Mouse (Mus musculus): ENCODE measurements around the gene Adgrf1. TPM values are rescaled to one million over a fixed set of nuclear protein-coding genes. Genes with fewer than 3 reads are reported as not detected.

Gene Adgrf1
- polyA plus RNA-seq, 1 experiment: not detected

DNA sequence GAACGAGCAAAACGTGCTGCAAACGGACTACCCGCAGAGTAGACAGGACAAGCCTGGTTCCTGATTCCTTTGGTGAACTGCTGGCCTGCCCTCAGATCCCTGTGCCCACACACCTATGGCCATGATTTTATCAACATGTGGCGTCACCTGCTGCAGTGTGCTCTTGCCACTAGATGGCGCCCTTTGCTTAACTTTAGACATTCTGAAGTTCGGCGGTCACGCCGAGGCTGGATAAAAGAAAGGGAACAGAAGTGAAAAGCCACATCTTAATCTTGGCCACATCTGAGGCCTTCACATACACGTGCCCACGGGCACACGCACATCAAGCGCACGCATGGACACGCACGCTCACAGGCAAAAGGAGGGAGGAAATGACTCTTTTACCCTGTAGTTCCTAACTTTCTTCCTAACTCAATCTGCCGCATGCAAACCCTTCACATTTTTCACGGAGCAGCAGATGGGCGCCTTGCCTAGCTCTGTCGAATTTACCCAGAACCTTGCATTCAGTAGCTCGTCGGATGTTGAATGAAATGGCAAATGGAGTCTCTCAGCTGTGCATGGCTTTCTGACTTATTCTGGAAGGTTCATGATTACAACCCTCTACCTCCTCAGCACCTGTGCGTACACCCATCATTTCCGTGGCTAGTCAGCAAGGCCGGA is 4.8 kb upstream of the Adgrf1 start:
- Histone ChIP-seq H3K4me1 (ENCODE audit: control insufficient read depth, insufficient read depth, low read length) (peaks cover 2% of the 10 kb centered on the region; the same call in 1 of the 2 replicates), H3K27ac (ENCODE audit: insufficient read depth, low read depth, low read length) (no peak overlapping the region), H3K4me3 (ENCODE audit: insufficient read depth, low read length) (no peak overlapping the region)
- peak; percentile 84 for TF ChIP-seq CTCF (IDR thresholded peaks at IDR 0.05; ENCODE audit: low read depth, low read length)
- no peak for TF ChIP-seq POLR2A (IDR thresholded peaks at IDR 0.05; ENCODE audit: borderline replicate concordance, low read depth, low read length)

- Histone ChIP-seq H3K27ac (ENCODE audit: insufficient read depth, low read depth, low read length) (no peak overlapping the region), H3K4me3 (ENCODE audit: insufficient read depth, low read length) (no peak overlapping the region), H3K4me1 (ENCODE audit: control insufficient read depth, insufficient read depth, low read length) (peaks cover 4% of the 10 kb centered on the region; the same call in 1 of the 2 replicates)
- no peak for TF ChIP-seq POLR2A (IDR thresholded peaks at IDR 0.05; ENCODE audit: borderline replicate concordance, low read depth, low read length)
- no peak for TF ChIP-seq CTCF (IDR thresholded peaks at IDR 0.05; ENCODE audit: low read depth, low read length)
These were observed 4.2 kb upstream of the Adgrf1 start for GRCm38 (mm10) chr17:43265944-43266343.

GRCm38 (mm10) chr17:43266636-43267035 is 3.5 kb upstream of the Adgrf1 start:
- Histone ChIP-seq H3K4me3 (ENCODE audit: insufficient read depth, low read length) (no peak overlapping the region), H3K4me1 (ENCODE audit: control insufficient read depth, insufficient read depth, low read length) (peaks cover 4% of the 10 kb centered on the region; the same call in 1 of the 2 replicates), H3K27ac (ENCODE audit: insufficient read depth, low read depth, low read length) (no peak overlapping the region)
- TF ChIP-seq POLR2A (IDR thresholded peaks at IDR 0.05; ENCODE audit: borderline replicate concordance, low read depth, low read length) (no peak), CTCF (IDR thresholded peaks at IDR 0.05; ENCODE audit: low read depth, low read length) (no peak)

GRCm38 (mm10) chr17:43267046-43267749 is 2.9 kb upstream of the Adgrf1 start:
- TF ChIP-seq POLR2A (IDR thresholded peaks at IDR 0.05; ENCODE audit: borderline replicate concordance, low read depth, low read length): no peak
- no peak for TF ChIP-seq CTCF (IDR thresholded peaks at IDR 0.05; ENCODE audit: low read depth, low read length)

DNA sequence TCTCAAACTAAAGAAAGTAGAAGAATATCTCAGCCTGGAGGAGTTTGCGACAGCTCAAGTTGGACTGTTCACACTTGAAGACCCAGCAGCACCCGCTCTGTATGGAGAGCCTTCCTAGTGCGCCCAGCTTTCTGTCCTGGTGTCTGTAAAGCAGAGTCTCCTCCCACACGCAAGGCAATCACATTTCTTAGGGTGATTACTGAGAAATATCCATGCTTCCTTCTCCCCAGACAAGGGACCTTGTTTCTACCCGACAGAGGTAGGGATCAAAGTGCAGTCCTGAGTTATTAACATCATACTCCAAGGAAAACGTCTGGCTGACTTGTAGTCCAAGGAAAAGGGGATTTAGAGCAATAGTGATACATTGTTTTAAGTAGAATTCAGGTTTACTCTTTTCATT is 6.1 kb downstream of the Adgrf1 start:
- no peak overlapping the region for H3K4me3 ChIP-seq (ENCODE audit: insufficient read depth, low read length)
- H3K4me1 ChIP-seq (ENCODE audit: control insufficient read depth, insufficient read depth, low read length): no peaks in the 10 kb centered on the region
- TF ChIP-seq CTCF (IDR thresholded peaks at IDR 0.05; ENCODE audit: low read depth, low read length): no peak
- TF ChIP-seq POLR2A (IDR thresholded peaks at IDR 0.05; ENCODE audit: borderline replicate concordance, low read depth, low read length): no peak
- H3K27ac ChIP-seq (ENCODE audit: insufficient read depth, low read depth, low read length): no peak overlapping the region

More at GRCm38 (mm10) chr17:43267046-43267749, 2.9 kb upstream of the Adgrf1 start:
- Histone ChIP-seq H3K27ac (ENCODE audit: insufficient read depth, low read depth, low read length) (no peak overlapping the region), H3K4me1 (ENCODE audit: control insufficient read depth, insufficient read depth, low read length) (peaks cover 4% of the 10 kb centered on the region; the same call in 1 of the 2 replicates), H3K4me3 (ENCODE audit: insufficient read depth, low read length) (no peak overlapping the region)

- TF ChIP-seq CTCF (IDR thresholded peaks at IDR 0.05; ENCODE audit: low read depth, low read length) (no peak), POLR2A (IDR thresholded peaks at IDR 0.05; ENCODE audit: borderline replicate concordance, low read depth, low read length) (no peak)
- Histone ChIP-seq H3K4me3 (ENCODE audit: insufficient read depth, low read length) (no peak overlapping the region), H3K27ac (ENCODE audit: insufficient read depth, low read depth, low read length) (no peak overlapping the region), H3K4me1 (ENCODE audit: control insufficient read depth, insufficient read depth, low read length) (no peaks in the 10 kb centered on the region)
These were observed 7.1 kb downstream of the Adgrf1 start for GRCm38 (mm10) chr17:43277223-43277622.

GRCm38 (mm10) chr17:43279671-43280070 is 9.5 kb downstream of the Adgrf1 start:
- Histone ChIP-seq H3K27ac (ENCODE audit: insufficient read depth, low read depth, low read length) (no peak overlapping the region), H3K4me3 (ENCODE audit: insufficient read depth, low read length) (no peak overlapping the region), H3K4me1 (ENCODE audit: control insufficient read depth, insufficient read depth, low read length) (no peaks in the 10 kb centered on the region)
- no peak for TF ChIP-seq POLR2A (IDR thresholded peaks at IDR 0.05; ENCODE audit: borderline replicate concordance, low read depth, low read length)
- TF ChIP-seq CTCF (IDR thresholded peaks at IDR 0.05; ENCODE audit: low read depth, low read length): no peak

GRCm38 (mm10) chr17:43282353-43282752 is 12.2 kb downstream of the Adgrf1 start:
- no peak overlapping the region for H3K27ac ChIP-seq (ENCODE audit: insufficient read depth, low read depth, low read length)
- TF ChIP-seq POLR2A (IDR thresholded peaks at IDR 0.05; ENCODE audit: borderline replicate concordance, low read depth, low read length) (no peak), CTCF (IDR thresholded peaks at IDR 0.05; ENCODE audit: low read depth, low read length) (no peak)
- H3K4me3 ChIP-seq (ENCODE audit: insufficient read depth, low read length): no peak overlapping the region
- no peaks in the 10 kb centered on the region for H3K4me1 ChIP-seq (ENCODE audit: control insufficient read depth, insufficient read depth, low read length)

DNA sequence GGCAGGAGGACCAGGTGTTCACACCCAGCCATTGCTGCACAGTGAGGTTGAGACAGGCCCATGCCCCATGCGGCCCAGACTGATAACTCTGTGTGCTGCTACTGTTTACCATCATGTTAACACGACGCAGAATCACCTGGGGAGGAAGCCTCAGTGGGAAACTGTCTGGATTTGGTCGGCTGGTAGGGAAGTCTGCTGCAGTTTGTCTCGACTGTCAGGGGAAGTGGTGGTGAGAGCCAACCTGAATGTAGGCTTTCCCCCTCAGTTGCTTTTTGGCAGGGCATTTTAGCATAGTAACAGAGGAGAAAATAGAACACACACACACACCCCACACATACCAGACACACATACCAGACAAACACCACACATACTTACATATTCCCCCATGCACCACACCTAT is 12.7 kb downstream of the Adgrf1 start:
- Histone ChIP-seq H3K4me1 (ENCODE audit: control insufficient read depth, insufficient read depth, low read length) (no peaks in the 10 kb centered on the region), H3K4me3 (ENCODE audit: insufficient read depth, low read length) (no peak overlapping the region), H3K27ac (ENCODE audit: insufficient read depth, low read depth, low read length) (no peak overlapping the region)
- TF ChIP-seq CTCF (IDR thresholded peaks at IDR 0.05; ENCODE audit: low read depth, low read length): no peak
- no peak for TF ChIP-seq POLR2A (IDR thresholded peaks at IDR 0.05; ENCODE audit: borderline replicate concordance, low read depth, low read length)

DNA sequence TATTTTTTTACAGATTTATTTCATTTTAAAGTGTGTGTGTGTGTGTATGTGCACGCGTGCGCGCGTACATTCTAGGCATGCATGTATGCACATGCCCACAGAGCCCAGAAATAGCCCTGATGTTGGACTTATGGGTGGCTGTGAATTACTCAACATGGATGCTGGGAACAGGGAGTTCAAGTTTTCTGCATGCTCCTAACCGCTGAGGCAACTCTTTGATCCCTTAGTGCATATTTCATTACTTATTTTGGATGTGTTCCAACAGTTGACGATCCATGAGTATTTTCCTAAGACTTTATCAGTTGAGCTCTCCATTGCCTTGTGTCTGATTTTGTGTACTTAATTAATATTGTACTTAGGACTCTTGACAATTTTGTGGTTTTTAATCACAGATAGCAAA is 29.4 kb downstream of the Adgrf1 start:
- Histone ChIP-seq H3K4me3 (ENCODE audit: insufficient read depth, low read length) (no peak overlapping the region), H3K4me1 (ENCODE audit: control insufficient read depth, insufficient read depth, low read length) (peaks cover 7% of the 10 kb centered on the region), H3K27ac (ENCODE audit: insufficient read depth, low read depth, low read length) (no peak overlapping the region)
- TF ChIP-seq CTCF (IDR thresholded peaks at IDR 0.05; ENCODE audit: low read depth, low read length): no peak
- no peak for TF ChIP-seq POLR2A (IDR thresholded peaks at IDR 0.05; ENCODE audit: borderline replicate concordance, low read depth, low read length)
